8 mouse cellular contexts compared by ENCODE assay signal in the genomic region with DNA sequence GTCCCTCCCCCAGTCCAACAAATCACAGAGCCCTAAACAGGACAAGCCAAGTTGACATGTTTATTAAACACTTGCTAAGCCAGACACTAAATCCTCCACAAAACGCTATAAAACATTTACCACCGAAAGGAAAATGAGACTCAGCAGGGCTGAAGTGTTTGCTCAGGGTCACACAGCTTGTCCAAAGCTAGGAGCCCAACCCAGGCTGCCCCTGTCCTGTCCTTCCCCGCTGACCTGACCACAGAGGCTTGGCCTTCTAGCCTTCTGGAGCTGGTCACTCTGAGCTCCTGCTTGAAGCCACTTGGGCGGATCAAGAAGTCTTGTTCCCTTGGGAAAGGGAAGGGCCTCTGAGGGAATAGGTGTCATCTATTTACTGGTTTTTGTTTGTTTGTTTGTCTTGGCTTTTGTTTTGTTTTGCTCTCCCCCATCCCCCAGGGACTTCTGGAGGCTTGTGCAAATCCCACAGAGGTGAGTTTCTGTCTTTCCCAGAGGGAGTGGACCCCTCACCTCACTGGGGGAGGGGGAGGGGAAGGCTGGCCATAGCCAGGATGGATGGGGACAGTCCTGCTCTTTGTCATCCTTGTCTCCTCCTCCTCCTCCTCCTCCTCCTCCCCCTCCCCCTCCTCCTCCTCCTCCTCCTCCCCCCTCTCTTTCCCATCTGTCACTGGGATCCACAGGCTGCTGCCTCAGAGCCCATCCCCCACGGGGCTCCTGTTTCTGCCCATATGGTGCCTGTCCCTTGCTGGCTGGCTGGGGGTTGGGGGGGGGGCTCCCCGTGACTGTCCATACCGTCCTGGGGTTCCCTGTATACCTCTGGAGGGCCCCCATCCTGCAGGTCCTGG. TPM values are rescaled to one million over a fixed set of nuclear protein-coding genes. Genes with fewer than 3 reads are reported as not detected.
DNase-seq lines count a peak whose midpoint lies in the region; ATAC-seq lines count a peak whose summit lies in the region.

No protein-coding gene starts in this region.

- DNase-seq in layer of hippocampus, adult 11-12 months (ENCODE audit: low spot score): peak; percentile 56
- no peak for DNase-seq in layer of hippocampus, postnatal 25 days (ENCODE audit: extremely low spot score in 1 of 2, low spot score in 1 of 2)
- peak; percentile 84 for DNase-seq in cerebellum, adult 9-11 months
- DNase-seq in right cerebral cortex, postnatal 14 days: no peak
- DNase-seq in urinary bladder, postnatal 25 days (ENCODE audit: low spot score): no peak
- no peak for DNase-seq in adrenal gland, adult 2 months

- H3K4me2 ChIP-seq in heart, embryonic 16.5 days (ENCODE audit: low read depth, low read length): peak overlapping the region; percentile 92; the same call in 1 of the 2 replicates
- peak overlapping the region; percentile 14; the same call in 1 of the 2 replicates for H3K4me2 ChIP-seq in midbrain, embryonic 13.5 days (replicated peaks)

- ATAC-seq in heart, embryonic 16.5 days (replicated peaks; ENCODE audit: extremely low read depth, insufficient read depth, low FRiP score): no peak; the same call in 1 of the 2 replicates
- peak; percentile 53 for ATAC-seq in midbrain, embryonic 13.5 days

- WGBS in heart, embryonic 16.5 days: 46% methylated on average over 6 of the region's 7 CpGs
- WGBS in midbrain, embryonic 13.5 days: 24% methylated on average over 7 of the region's 7 CpGs

- H3K27me3 ChIP-seq in heart, embryonic 16.5 days (ENCODE audit: control insufficient read depth, insufficient read depth, low read length): peaks cover 5% of the 10 kb centered on the region; the same call in 1 of the 2 replicates
- H3K27me3 ChIP-seq in midbrain, embryonic 13.5 days: 0 out of 2 replicates have a peak, but pooled peaks cover 5% of the 10 kb centered on the region

- H3K9ac ChIP-seq in heart, embryonic 16.5 days (ENCODE audit: low read length): no peak overlapping the region
- 0 out of 2 replicates have a peak overlapping the region, but pooled peaks have one; percentile 29 for H3K9ac ChIP-seq in midbrain, embryonic 13.5 days (replicated peaks)

- no peaks in the 10 kb centered on the region for H3K9me3 ChIP-seq in heart, embryonic 16.5 days (replicated peaks; ENCODE audit: control insufficient read depth, low read length)
- no peaks in the 10 kb centered on the region for H3K9me3 ChIP-seq in midbrain, embryonic 13.5 days

- H3K4me3 ChIP-seq in heart, embryonic 16.5 days (ENCODE audit: low read length): no peak overlapping the region
- H3K4me3 ChIP-seq in midbrain, embryonic 13.5 days (replicated peaks): no peak overlapping the region

- peak overlapping the region; percentile 59 for H3K27ac ChIP-seq in heart, embryonic 16.5 days (ENCODE audit: low read length)
- H3K27ac ChIP-seq in midbrain, embryonic 13.5 days: peak overlapping the region; percentile 74

- H3K4me1 ChIP-seq in heart, embryonic 16.5 days (ENCODE audit: control insufficient read depth, insufficient read depth, low read length): peaks cover 19% of the 10 kb centered on the region
- H3K4me1 ChIP-seq in midbrain, embryonic 13.5 days (replicated peaks): peaks cover 51% of the 10 kb centered on the region

- H3K36me3 ChIP-seq in heart, embryonic 16.5 days (ENCODE audit: control insufficient read depth, insufficient read depth): no peaks in the 10 kb centered on the region
- no peaks in the 10 kb centered on the region for H3K36me3 ChIP-seq in midbrain, embryonic 13.5 days

RNA-seq across cellular contexts. Expression of a gene that starts 2.7 kb away (rescaled TPM):
- 10 to 100 TPM; 28.5 to 30.7 TPM for total RNA-seq in layer of hippocampus, postnatal 25 days (2021)
- polyA plus RNA-seq in heart, embryonic 16.5 days (2015; fragmentation: Nextera tagmentation; extraction: Ambion mirVana): 14.2 and 25.4 TPM in 2 replicates
- 7.9 and 8.1 TPM in 2 replicates for polyA plus RNA-seq in midbrain, embryonic 13.5 days (2015; fragmentation: Nextera tagmentation; extraction: Ambion mirVana)
- 1 to 10 TPM; 5.5 to 9.8 TPM for total RNA-seq in adrenal gland, adult 2 months (2021)
- 9.2 and 12.1 TPM in 2 replicates for polyA plus RNA-seq in adrenal gland, adult 2 months (2012; rRNA removed)

RNA-seq across cellular contexts. Expression of a gene that starts 10.1 kb away (rescaled TPM):
- 10 to 100 TPM; 17.6 to 19.2 TPM for total RNA-seq in layer of hippocampus, postnatal 25 days (2021)
- 114 and 116 TPM in 2 replicates for polyA plus RNA-seq in heart, embryonic 16.5 days (2015; fragmentation: Nextera tagmentation; extraction: Ambion mirVana)
- 26.1 and 28.7 TPM in 2 replicates for polyA plus RNA-seq in midbrain, embryonic 13.5 days (2015; fragmentation: Nextera tagmentation; extraction: Ambion mirVana)
- 10 to 100 TPM; 44.3 to 53.9 TPM for total RNA-seq in adrenal gland, adult 2 months (2021)
- 61.1 and 90.2 TPM in 2 replicates for polyA plus RNA-seq in adrenal gland, adult 2 months (2012; rRNA removed)

RNA-seq across cellular contexts. Expression of a gene that starts 11.9 kb away (rescaled TPM):
- total RNA-seq in layer of hippocampus, postnatal 25 days (2021): 100 to 1,000 TPM; 100 to 111 TPM
- polyA plus RNA-seq in heart, embryonic 16.5 days (2015; fragmentation: Nextera tagmentation; extraction: Ambion mirVana): 2.0 and 3.0 TPM in 2 replicates
- 201 and 213 TPM in 2 replicates for polyA plus RNA-seq in midbrain, embryonic 13.5 days (2015; fragmentation: Nextera tagmentation; extraction: Ambion mirVana)
- 1 to 10 TPM; 1.5 to 3.3 TPM for total RNA-seq in adrenal gland, adult 2 months (2021)
- polyA plus RNA-seq in adrenal gland, adult 2 months (2012; rRNA removed): 2.9 and 3.1 TPM in 2 replicates

RNA-seq across cellular contexts. Expression of a gene that starts 43.6 kb away (rescaled TPM):
- under 1 TPM in 1 of 2 experiments, not detected in 1; 0.37 TPM for total RNA-seq in layer of hippocampus, postnatal 25 days (2021)
- 7.6 and 10.3 TPM in 2 replicates for polyA plus RNA-seq in heart, embryonic 16.5 days (2015; fragmentation: Nextera tagmentation; extraction: Ambion mirVana)
- polyA plus RNA-seq in midbrain, embryonic 13.5 days (2015; fragmentation: Nextera tagmentation; extraction: Ambion mirVana): 0.92 and 2.0 TPM in 2 replicates
- 1 to 10 TPM; 2.3 to 4.2 TPM for total RNA-seq in adrenal gland, adult 2 months (2021)
- 2.5 TPM in 2 replicates for polyA plus RNA-seq in adrenal gland, adult 2 months (2012; rRNA removed)

RNA-seq across cellular contexts. Expression of a gene that starts 53.7 kb away (rescaled TPM):
- 10 to 100 TPM; 43.7 to 50.2 TPM for total RNA-seq in layer of hippocampus, postnatal 25 days (2021)
- 116 and 125 TPM in 2 replicates for polyA plus RNA-seq in heart, embryonic 16.5 days (2015; fragmentation: Nextera tagmentation; extraction: Ambion mirVana)
- 77.0 and 80.8 TPM in 2 replicates for polyA plus RNA-seq in midbrain, embryonic 13.5 days (2015; fragmentation: Nextera tagmentation; extraction: Ambion mirVana)
- total RNA-seq in adrenal gland, adult 2 months (2021): 10 to 100 TPM; 55.2 to 64.5 TPM
- 162 and 191 TPM in 2 replicates for polyA plus RNA-seq in adrenal gland, adult 2 months (2012; rRNA removed)

Comparison
In these comparisons a context has a peak if more than half of its experiments do, and no peak if none do; other contexts are left out.
1. DNase-seq: peak in layer of hippocampus, adult 11-12 months (single experiment) and cerebellum, adult 9-11 months (single experiment); none in layer of hippocampus, postnatal 25 days (0 of 2), right cerebral cortex, postnatal 14 days (single experiment), urinary bladder, postnatal 25 days (single experiment) and adrenal gland, adult 2 months (single experiment).
2. RNA of a gene that starts 11.9 kb away (polyA plus RNA-seq): 201 to 213 TPM in midbrain, embryonic 13.5 days; 2.9 to 3.1 TPM in adrenal gland, adult 2 months and 2.0 to 3.0 TPM in heart, embryonic 16.5 days; every median in the first group is over 10 times any median in the second.